Mouse (Mus musculus): Measurements from ENCODE around the gene Mthfsd.

GRCm38 (mm10) chr8:121117186-121117651 lies 9.0 kb upstream of the Mthfsd start:
- TF ChIP-seq POLR2A (IDR thresholded peaks at IDR 0.05; ENCODE audit: insufficient read depth, low read depth, low read length) (no peak), CTCF (IDR thresholded peaks at IDR 0.05; ENCODE audit: insufficient read depth, low read depth, low read length) (no peak)
